Mouse (Mus musculus) hindbrain, embryonic 11.5 days (tissue): ENCODE measurements at regions not wholly inside any gene's neighbourhood (a gene's known extent, or its start where the extent isn't known, plus 50 kb on each side); places are given as distances from the start of the nearest gene placed in this dataset.

Experiments used
- ATAC-seq: fragments of 200-750 bp; cut with Nextera tagmentation; 2 replicates; pipeline ENCODE4 v1.8.0; 2017; ENCODE audit warnings: mild to moderate bottlenecking, moderate TSS enrichment, moderate library complexity; ENCODE audit not compliant: low FRiP score
- DNase-seq: peaks from one replicate; pipeline ENCODE4 v3.0.0-alpha.2; 2015; ENCODE audit warnings: low spot score
- H3K27ac ChIP-seq: fragments of 300-500 bp; sonication (generic); 2 replicates; pipeline ENCODE4 v1.5.1; 2014; ENCODE audit warnings: mild to moderate bottlenecking, low read depth, low read length
- H3K27me3 ChIP-seq: fragments of 300-500 bp; sonication (generic); 2 replicates; pipeline ENCODE4 v1.6.1; 2014; ENCODE audit warnings: mild to moderate bottlenecking, low read length, moderate library complexity, mixed read lengths; ENCODE audit not compliant: control insufficient read depth, insufficient read depth
- H3K36me3 ChIP-seq: fragments of 300-500 bp; sonication (generic); 2 replicates; pipeline ENCODE4 v1.6.1; 2014; ENCODE audit warnings: mild to moderate bottlenecking, low read length, moderate library complexity, mixed read lengths; ENCODE audit not compliant: control insufficient read depth, insufficient read depth
- H3K4me1 ChIP-seq: fragments of 300-500 bp; sonication (generic); replicated peaks from 2 replicates; pipeline ENCODE4 v1.6.1; 2014; ENCODE audit warnings: low read length, mixed read lengths; ENCODE audit not compliant: control insufficient read depth, insufficient read depth
- H3K4me2 ChIP-seq: fragments of 300-500 bp; sonication (generic); replicated peaks from 2 replicates; pipeline ENCODE4 v1.6.1; 2014; ENCODE audit warnings: mild to moderate bottlenecking, low read depth, low read length
- H3K4me3 ChIP-seq: fragments of 300-500 bp; sonication (generic); 2 replicates; pipeline ENCODE4 v1.5.1; 2014; ENCODE audit warnings: low read depth, low read length
- H3K9ac ChIP-seq: fragments of 300-500 bp; sonication (generic); 2 replicates; pipeline ENCODE4 v1.6.1; 2014; ENCODE audit warnings: low read depth, low read length
- H3K9me3 ChIP-seq: fragments of 300-500 bp; sonication (generic); 2 replicates; pipeline ENCODE4 v1.6.1; 2016; ENCODE audit warnings: low read length; ENCODE audit not compliant: control insufficient read depth
- WGBS: fragments of 180-500 bp; shearing (Covaris S2); extraction: QIAGEN DNeasy Blood & Tissue Kit; methylation state at CpG from one replicate; pipeline ENCODE4 v1.1.7; 2014; 5-methylcytosine and 5-hydroxymethylcytosine counted together

DNA sequence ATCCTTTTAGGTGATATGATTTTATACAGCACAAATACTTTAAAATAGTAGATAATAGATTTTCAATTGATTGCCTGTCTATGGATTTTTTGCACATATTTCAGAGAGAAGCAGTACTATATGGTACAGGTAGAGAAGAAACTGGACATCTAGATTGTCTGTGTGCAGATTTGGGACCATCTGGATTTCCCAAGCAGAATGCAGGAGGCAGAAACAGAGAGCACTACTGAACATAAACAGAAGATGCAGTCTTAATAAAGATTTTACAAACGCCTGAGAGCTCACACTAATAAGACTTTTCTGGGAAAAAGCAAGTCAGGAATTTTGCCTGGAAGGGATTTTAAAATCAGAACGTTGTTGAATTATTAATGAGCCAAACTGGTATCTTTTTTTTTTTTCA, 432.9 kb downstream of the Col11a1 start:
- DNase-seq (no peak), ATAC-seq (no peak)
- Histone ChIP-seq H3K4me2 (no peak overlapping the region), H3K4me1 (no peaks in the 10 kb centered on the region), H3K27me3 (no peaks in the 10 kb centered on the region), H3K27ac (no peak overlapping the region), H3K9me3 (no peaks in the 10 kb centered on the region), H3K4me3 (no peak overlapping the region), H3K9ac (no peak overlapping the region), H3K36me3 (no peaks in the 10 kb centered on the region)
- WGBS, result 44% methylated on average over 2 of the region's 2 CpGs

DNA sequence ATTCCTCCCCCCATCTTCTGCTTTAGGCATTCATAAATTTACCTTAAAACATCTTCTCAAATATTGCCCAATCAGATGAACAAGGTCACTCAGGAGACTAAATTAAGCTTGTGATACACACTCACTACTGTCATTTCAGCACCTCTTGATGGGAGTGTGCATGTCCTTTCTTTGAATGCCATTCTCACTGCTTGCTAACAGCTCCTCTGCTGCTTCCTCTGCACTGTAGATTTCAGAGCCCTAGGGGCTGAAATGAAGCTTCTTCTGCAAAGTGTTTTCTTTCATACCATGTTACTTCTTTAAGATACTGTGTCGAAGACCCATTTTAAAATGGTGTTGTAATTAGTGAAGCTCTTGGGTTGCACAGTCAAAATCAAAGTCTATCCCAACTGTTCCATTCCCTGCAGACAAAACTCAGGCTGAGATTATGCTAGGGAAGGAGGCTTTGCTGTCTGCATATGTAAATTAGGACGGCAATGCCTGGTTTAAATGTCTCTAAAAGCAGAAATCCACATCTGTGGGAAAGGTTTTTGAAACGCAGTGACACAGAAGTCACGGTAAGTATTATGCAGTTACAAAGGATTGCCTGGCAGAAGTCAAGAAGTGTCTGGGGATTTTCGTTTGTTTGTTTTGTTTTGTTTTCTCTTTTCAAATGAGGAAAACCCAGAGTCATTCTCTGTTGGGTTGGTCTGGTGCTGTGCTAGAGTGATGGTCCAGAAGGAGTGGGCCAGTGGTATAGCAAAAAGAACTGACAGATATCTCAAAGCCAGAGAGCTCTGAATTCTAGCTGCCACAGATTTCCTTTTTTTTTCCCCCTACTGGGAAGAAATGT, 433.6 kb downstream of the Col11a1 start:
- no peak overlapping the region for H3K4me3 ChIP-seq
- no peaks in the 10 kb centered on the region for H3K36me3 ChIP-seq
- H3K9me3 ChIP-seq, result no peaks in the 10 kb centered on the region
- DNase-seq (no peak), ATAC-seq (peak; percentile 41; the same call in 1 of the 2 replicates)
- H3K27ac ChIP-seq, result no peak overlapping the region
- WGBS, result 52% methylated on average over 5 of the region's 5 CpGs
- no peaks in the 10 kb centered on the region for H3K27me3 ChIP-seq
- H3K4me2 ChIP-seq, result no peak overlapping the region
- no peak overlapping the region for H3K9ac ChIP-seq
- no peaks in the 10 kb centered on the region for H3K4me1 ChIP-seq

- no peak overlapping the region for H3K4me2 ChIP-seq
- no peak overlapping the region for H3K27ac ChIP-seq
- no peak overlapping the region for H3K9ac ChIP-seq
- H3K27me3 ChIP-seq, result no peaks in the 10 kb centered on the region
- DNase-seq (no peak), ATAC-seq (peak; percentile 64; the same call in 1 of the 2 replicates)
- no peaks in the 10 kb centered on the region for H3K36me3 ChIP-seq
- WGBS, result 73% methylated on average over 2 of the region's 2 CpGs
- no peaks in the 10 kb centered on the region for H3K9me3 ChIP-seq
- H3K4me3 ChIP-seq, result no peak overlapping the region
- H3K4me1 ChIP-seq, result no peaks in the 10 kb centered on the region
These were observed 434.2 kb downstream of the Col11a1 start for GRCm38 (mm10) chr3:114464546-114464888.

DNA sequence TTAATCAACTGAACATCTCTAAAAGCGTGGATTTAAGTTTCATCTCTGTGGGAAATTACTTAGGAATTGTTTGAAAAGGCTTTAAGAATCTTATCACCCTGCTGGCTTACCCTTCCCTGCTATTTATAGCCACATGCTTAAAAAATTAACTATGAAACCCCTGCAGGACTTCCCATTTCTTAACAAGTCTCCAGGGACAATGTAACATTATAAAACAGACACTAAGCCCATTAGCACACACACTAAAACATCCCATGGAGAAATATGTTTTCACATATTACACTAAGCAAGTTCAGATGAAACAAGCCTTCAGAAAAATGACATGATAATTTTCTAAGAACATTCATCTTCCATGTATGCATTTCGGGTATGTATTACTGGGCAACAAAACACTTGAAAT, 420.0 kb upstream of the Olfm3 start:
- Histone ChIP-seq H3K27ac (no peak overlapping the region), H3K4me1 (no peaks in the 10 kb centered on the region), H3K27me3 (no peaks in the 10 kb centered on the region), H3K4me2 (no peak overlapping the region), H3K9me3 (no peaks in the 10 kb centered on the region), H3K9ac (no peak overlapping the region), H3K36me3 (no peaks in the 10 kb centered on the region), H3K4me3 (no peak overlapping the region)
- WGBS, result 79% methylated on average over 2 of the region's 2 CpGs
- DNase-seq (no peak), ATAC-seq (no peak)

GRCm38 (mm10) chr3:114507690-114508332, 396.1 kb upstream of the Olfm3 start:
- WGBS, result 66% methylated on average over 7 of the region's 7 CpGs
- H3K9ac ChIP-seq, result no peak overlapping the region

DNA sequence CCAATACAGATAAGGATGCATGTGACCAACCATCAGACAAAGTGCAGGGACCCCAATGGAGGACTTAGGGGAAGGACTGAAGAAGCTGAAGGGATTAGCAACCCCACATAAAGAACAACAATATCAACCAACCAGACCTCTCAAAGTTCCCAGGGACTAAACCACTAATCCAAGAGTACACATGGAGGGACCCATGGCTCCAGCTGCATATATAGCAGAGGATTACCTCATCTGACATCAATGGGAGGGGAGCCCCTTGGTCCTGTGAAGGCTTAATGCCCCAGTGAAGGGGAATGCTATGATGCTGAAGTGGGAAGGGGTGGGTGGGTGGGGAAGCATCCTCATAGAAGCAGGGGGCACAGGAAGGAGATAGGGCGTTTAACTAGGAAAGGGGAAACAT, 388.6 kb upstream of the Olfm3 start:
- H3K9ac ChIP-seq, result no peak overlapping the region
- H3K4me3 ChIP-seq, result no peak overlapping the region
- ATAC-seq (no peak; the same call in 1 of the 2 replicates), DNase-seq (no peak)
- no peak overlapping the region for H3K4me2 ChIP-seq
- no peak overlapping the region for H3K27ac ChIP-seq
- no peaks in the 10 kb centered on the region for H3K27me3 ChIP-seq
- H3K9me3 ChIP-seq, result no peaks in the 10 kb centered on the region
- no peaks in the 10 kb centered on the region for H3K36me3 ChIP-seq
- H3K4me1 ChIP-seq, result no peaks in the 10 kb centered on the region
- WGBS, result 44% methylated on average over 1 of the region's 1 CpGs

More at GRCm38 (mm10) chr3:114507690-114508332, 396.1 kb upstream of the Olfm3 start:
- no peak overlapping the region for H3K4me2 ChIP-seq
- H3K27ac ChIP-seq, result no peak overlapping the region
- H3K4me1 ChIP-seq, result no peaks in the 10 kb centered on the region
- no peaks in the 10 kb centered on the region for H3K36me3 ChIP-seq
- ATAC-seq (peak; percentile 72), DNase-seq (no peak)
- no peaks in the 10 kb centered on the region for H3K27me3 ChIP-seq
- H3K9me3 ChIP-seq, result no peaks in the 10 kb centered on the region
- no peak overlapping the region for H3K4me3 ChIP-seq

GRCm38 (mm10) chr3:114544353-114544752, 359.5 kb upstream of the Olfm3 start:
- ATAC-seq (no peak), DNase-seq (no peak)
- H3K4me3 ChIP-seq, result no peak overlapping the region
- H3K4me1 ChIP-seq, result no peaks in the 10 kb centered on the region
- H3K36me3 ChIP-seq, result no peaks in the 10 kb centered on the region
- H3K9ac ChIP-seq, result no peak overlapping the region
- 68% methylated on average over 1 of the region's 1 CpGs for WGBS
- H3K4me2 ChIP-seq, result no peak overlapping the region
- no peaks in the 10 kb centered on the region for H3K27me3 ChIP-seq
- H3K9me3 ChIP-seq, result no peaks in the 10 kb centered on the region
- H3K27ac ChIP-seq, result no peak overlapping the region

DNA sequence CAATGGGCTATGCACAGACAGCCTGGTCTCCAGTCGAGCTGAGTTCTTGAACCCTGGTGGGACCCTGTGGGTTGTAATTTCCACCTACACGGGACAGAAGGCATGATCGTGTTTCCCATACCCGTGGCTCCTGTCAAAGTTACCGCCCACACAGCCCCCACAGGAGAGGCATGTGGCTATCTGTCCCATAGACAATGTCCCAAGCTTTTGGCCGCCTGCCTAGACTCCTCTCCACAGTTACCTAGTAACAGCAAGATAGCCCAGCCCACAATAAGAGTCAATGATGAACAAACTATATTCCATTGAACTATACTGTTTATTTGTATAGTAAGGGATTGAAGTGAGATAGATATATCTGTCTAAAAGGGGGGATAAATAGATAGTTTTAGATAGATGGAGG, 356.7 kb upstream of the Olfm3 start:
- Histone ChIP-seq H3K4me1 (no peaks in the 10 kb centered on the region), H3K27me3 (no peaks in the 10 kb centered on the region), H3K27ac (no peak overlapping the region), H3K9me3 (no peaks in the 10 kb centered on the region), H3K4me3 (no peak overlapping the region), H3K4me2 (no peak overlapping the region), H3K36me3 (no peaks in the 10 kb centered on the region), H3K9ac (no peak overlapping the region)
- WGBS, result 78% methylated on average over 6 of the region's 6 CpGs
- no peak for DNase-seq
- ATAC-seq, result no peak

DNA sequence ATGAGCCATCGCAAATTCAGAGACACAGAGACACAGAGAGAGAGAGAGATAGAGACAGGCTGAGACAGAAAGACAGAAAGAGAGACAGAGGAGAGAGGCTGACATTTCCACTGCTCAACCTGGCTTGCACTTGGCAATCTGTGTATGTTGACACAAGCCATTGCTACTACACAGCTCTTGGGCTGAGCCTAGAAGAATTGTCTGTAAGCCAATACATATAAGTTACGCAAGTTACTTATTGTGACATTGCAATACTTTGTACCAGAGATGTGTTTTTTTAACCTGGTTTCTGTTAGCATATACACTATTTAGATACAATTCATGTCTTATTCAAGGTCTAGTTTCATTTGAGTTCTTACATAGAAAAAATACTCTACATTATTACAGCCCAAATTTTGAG, 332.9 kb upstream of the Olfm3 start:
- Histone ChIP-seq H3K36me3 (no peaks in the 10 kb centered on the region), H3K27me3 (no peaks in the 10 kb centered on the region), H3K9me3 (no peaks in the 10 kb centered on the region), H3K4me1 (no peaks in the 10 kb centered on the region), H3K4me2 (no peak overlapping the region), H3K4me3 (no peak overlapping the region), H3K9ac (no peak overlapping the region), H3K27ac (no peak overlapping the region)
- DNase-seq (no peak), ATAC-seq (no peak; the same call in 1 of the 2 replicates)
- 96% methylated on average over 2 of the region's 2 CpGs for WGBS
